Mouse (Mus musculus): ENCODE results near the gene Krt34. TPM values are rescaled to one million over a fixed set of nuclear protein-coding genes. Genes with fewer than 3 reads are reported as not detected.

Krt34 gene
- not detected in 2 replicates for polyA plus RNA-seq (2014; fragmentation: Nextera tagmentation; extraction: Ambion mirVana)

- Histone ChIP-seq H3K9ac (replicated peaks; ENCODE audit: low read length) (no peak within 1 kb of the TSS), H3K36me3 (ENCODE audit: control insufficient read depth, insufficient read depth, low read length) (no peaks in the 10 kb centered on the region), H3K4me2 (ENCODE audit: low read length) (no peak within 1 kb of the TSS), H3K4me1 (ENCODE audit: control insufficient read depth, insufficient read depth, low read length) (no peaks in the 10 kb centered on the region), H3K4me3 (replicated peaks; ENCODE audit: low read depth, low read length) (no peak within 1 kb of the TSS), H3K27me3 (ENCODE audit: control insufficient read depth, insufficient read depth, low read length) (no peaks in the 10 kb centered on the region), H3K27ac (replicated peaks; ENCODE audit: low read depth, low read length) (no peak within 1 kb of the TSS), H3K9me3 (ENCODE audit: control insufficient read depth, low read length) (no peaks in the 10 kb centered on the region)
- ATAC-seq (ENCODE audit: low FRiP score, low TSS enrichment) (no peak), DNase-seq (no peak)
- 89% methylated on average over 6 of the region's 6 CpGs for WGBS
These were observed at the start of gene Krt34 for GRCm38 (mm10) chr11:100041454-100041853. Krt34 (minus strand) TSS chr11:100041554.

DNA sequence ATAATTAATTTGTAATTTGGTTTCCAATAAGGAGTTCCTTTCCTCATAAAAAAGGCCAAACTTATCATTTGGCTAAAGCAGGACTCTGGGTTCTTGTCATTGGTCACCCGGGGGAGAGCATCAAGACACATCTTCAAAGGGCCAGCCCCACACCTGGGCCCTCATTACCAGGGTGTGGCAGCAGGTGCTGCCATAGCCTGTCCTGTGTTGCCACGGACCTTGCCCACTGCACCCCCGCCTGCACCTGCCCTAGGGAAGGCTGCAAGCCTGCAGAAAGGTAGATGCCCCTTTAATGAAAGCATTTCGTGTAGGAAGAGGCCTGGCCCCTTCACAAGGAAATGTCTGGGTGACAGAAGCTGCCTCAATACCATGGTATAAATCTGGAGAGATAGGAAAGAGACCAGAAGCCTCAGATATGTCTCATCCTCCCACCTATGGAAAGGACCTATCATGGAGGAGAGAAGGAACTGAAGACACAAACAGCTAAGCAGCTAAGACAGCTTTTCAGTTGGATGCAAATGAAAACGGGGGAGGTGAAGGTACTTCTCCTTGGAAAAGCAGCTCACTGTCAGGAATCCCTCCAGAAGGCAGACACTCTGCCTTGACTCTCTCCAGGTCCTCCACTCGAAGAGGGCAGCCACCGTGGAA, 47.1 kb upstream of the Krt34 start:
- WGBS: 68% methylated on average over 7 of the region's 7 CpGs
- Histone ChIP-seq H3K4me1 (ENCODE audit: control insufficient read depth, insufficient read depth, low read length) (no peaks in the 10 kb centered on the region), H3K9me3 (ENCODE audit: control insufficient read depth, low read length) (no peaks in the 10 kb centered on the region), H3K4me2 (ENCODE audit: low read length) (no peak overlapping the region), H3K36me3 (ENCODE audit: control insufficient read depth, insufficient read depth, low read length) (no peaks in the 10 kb centered on the region), H3K4me3 (replicated peaks; ENCODE audit: low read depth, low read length) (no peak overlapping the region), H3K9ac (replicated peaks; ENCODE audit: low read length) (no peak overlapping the region), H3K27ac (replicated peaks; ENCODE audit: low read depth, low read length) (no peak overlapping the region), H3K27me3 (ENCODE audit: control insufficient read depth, insufficient read depth, low read length) (no peaks in the 10 kb centered on the region)
- ATAC-seq (ENCODE audit: low FRiP score, low TSS enrichment) (no peak), DNase-seq (no peak)

DNA sequence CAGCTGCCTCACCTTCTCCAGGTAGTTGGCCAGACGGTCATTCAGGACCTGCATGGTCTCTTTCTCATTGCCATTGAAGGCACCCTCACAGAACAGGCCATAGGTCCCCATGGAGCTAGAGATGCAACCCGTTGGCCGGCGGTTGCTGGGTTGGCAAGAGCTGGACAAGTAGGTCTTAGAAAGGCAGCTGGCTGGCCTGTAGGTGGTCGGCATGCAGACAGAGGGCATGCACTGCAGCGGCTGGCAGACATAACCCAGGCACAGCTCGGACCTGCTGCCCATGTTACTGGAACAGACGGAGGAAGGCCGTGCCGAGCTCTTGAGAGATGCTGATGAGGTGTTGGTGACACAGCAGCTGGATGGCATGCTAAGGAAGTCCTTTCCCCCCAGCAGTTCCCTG, 46.5 kb upstream of the Krt34 start, which contains the start of gene Krt32:
TSS of gene Krt32 (minus strand) at position 366 of the 400 bp plus-strand sequence.
- Histone ChIP-seq H3K9me3 (ENCODE audit: control insufficient read depth, low read length) (no peaks in the 10 kb centered on the region), H3K4me3 (replicated peaks; ENCODE audit: low read depth, low read length) (no peak within 1 kb of the TSS), H3K9ac (replicated peaks; ENCODE audit: low read length) (no peak within 1 kb of the TSS), H3K4me2 (ENCODE audit: low read length) (no peak within 1 kb of the TSS), H3K27me3 (ENCODE audit: control insufficient read depth, insufficient read depth, low read length) (no peaks in the 10 kb centered on the region), H3K36me3 (ENCODE audit: control insufficient read depth, insufficient read depth, low read length) (no peaks in the 10 kb centered on the region), H3K4me1 (ENCODE audit: control insufficient read depth, insufficient read depth, low read length) (no peaks in the 10 kb centered on the region), H3K27ac (replicated peaks; ENCODE audit: low read depth, low read length) (no peak within 1 kb of the TSS)
- WGBS: 96% methylated on average over 10 of the region's 10 CpGs
- DNase-seq (no peak), ATAC-seq (ENCODE audit: low FRiP score, low TSS enrichment) (no peak)

DNA sequence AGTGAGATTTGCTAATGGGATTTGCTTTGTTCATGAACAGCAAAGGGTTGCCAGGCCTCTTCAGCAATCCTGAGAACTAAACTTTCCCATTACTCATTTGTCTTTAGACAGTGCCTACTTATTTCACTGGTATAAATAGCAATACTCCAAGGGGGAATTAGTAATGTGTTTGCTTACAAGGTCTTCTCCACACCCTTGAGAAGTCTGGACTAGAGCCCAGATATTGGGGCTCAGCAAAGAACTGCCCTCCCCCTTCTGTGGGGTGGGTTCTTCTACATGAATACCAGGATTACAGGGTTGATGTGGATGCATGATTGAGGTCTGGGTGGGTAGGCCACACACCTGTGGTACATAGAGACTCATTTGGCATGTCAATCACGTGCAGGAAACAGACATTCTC, 32.5 kb upstream of the Krt34 start:
- DNase-seq (no peak), ATAC-seq (ENCODE audit: low FRiP score, low TSS enrichment) (no peak)
- H3K4me1 ChIP-seq (ENCODE audit: control insufficient read depth, insufficient read depth, low read length): no peaks in the 10 kb centered on the region
- WGBS: 53% methylated on average over 1 of the region's 1 CpGs
- H3K4me3 ChIP-seq (replicated peaks; ENCODE audit: low read depth, low read length): no peak overlapping the region
- H3K27ac ChIP-seq (replicated peaks; ENCODE audit: low read depth, low read length): no peak overlapping the region
- no peaks in the 10 kb centered on the region for H3K36me3 ChIP-seq (ENCODE audit: control insufficient read depth, insufficient read depth, low read length)
- no peaks in the 10 kb centered on the region for H3K9me3 ChIP-seq (ENCODE audit: control insufficient read depth, low read length)
- no peaks in the 10 kb centered on the region for H3K27me3 ChIP-seq (ENCODE audit: control insufficient read depth, insufficient read depth, low read length)
- no peak overlapping the region for H3K4me2 ChIP-seq (ENCODE audit: low read length)
- no peak overlapping the region for H3K9ac ChIP-seq (replicated peaks; ENCODE audit: low read length)

DNA sequence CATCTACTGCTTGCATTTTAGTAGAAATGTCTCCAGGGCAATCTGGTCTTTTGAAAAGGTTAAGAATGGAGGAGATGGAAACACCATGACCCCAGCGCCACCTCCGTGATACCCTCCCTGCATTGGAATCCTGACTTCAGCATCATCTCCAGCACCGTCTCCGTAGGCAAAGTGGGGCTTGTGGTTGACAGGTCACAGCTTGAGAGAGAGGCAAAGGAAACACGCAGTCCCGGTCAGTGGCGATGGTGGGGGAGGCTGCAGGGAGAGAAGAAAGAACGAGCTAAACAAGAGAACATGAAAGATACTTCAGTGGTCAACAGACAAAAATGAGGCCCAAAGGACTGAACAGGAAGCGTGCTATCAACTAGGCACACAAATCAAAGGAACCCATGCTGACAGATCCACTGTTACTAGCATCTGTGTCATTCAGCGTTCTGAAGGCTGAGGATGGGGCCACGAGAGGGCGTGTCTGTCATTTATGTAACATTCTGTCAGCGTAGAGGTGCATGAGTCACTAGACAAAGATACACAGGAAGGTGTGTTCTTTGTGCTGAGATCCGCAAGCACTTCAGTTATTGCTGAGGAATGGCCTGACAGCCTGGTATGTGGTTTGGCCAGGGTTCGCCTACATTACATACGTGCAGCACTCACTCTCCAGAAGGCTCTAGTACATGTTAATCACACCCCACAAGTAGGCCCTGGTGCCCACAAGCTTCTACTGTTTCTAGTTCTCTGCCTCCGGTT, 26.1 kb upstream of the Krt34 start:
- H3K36me3 ChIP-seq (ENCODE audit: control insufficient read depth, insufficient read depth, low read length): no peaks in the 10 kb centered on the region
- H3K27ac ChIP-seq (replicated peaks; ENCODE audit: low read depth, low read length): no peak overlapping the region
- no peak for ATAC-seq (ENCODE audit: low FRiP score, low TSS enrichment)
- H3K9ac ChIP-seq (replicated peaks; ENCODE audit: low read length): no peak overlapping the region
- H3K4me2 ChIP-seq (ENCODE audit: low read length): no peak overlapping the region
- no peak for DNase-seq
- H3K9me3 ChIP-seq (ENCODE audit: control insufficient read depth, low read length): no peaks in the 10 kb centered on the region
- WGBS: 91% methylated on average over 17 of the region's 17 CpGs
- no peak overlapping the region for H3K4me3 ChIP-seq (replicated peaks; ENCODE audit: low read depth, low read length)
- no peaks in the 10 kb centered on the region for H3K27me3 ChIP-seq (ENCODE audit: control insufficient read depth, insufficient read depth, low read length)
- H3K4me1 ChIP-seq (ENCODE audit: control insufficient read depth, insufficient read depth, low read length): no peaks in the 10 kb centered on the region

DNA sequence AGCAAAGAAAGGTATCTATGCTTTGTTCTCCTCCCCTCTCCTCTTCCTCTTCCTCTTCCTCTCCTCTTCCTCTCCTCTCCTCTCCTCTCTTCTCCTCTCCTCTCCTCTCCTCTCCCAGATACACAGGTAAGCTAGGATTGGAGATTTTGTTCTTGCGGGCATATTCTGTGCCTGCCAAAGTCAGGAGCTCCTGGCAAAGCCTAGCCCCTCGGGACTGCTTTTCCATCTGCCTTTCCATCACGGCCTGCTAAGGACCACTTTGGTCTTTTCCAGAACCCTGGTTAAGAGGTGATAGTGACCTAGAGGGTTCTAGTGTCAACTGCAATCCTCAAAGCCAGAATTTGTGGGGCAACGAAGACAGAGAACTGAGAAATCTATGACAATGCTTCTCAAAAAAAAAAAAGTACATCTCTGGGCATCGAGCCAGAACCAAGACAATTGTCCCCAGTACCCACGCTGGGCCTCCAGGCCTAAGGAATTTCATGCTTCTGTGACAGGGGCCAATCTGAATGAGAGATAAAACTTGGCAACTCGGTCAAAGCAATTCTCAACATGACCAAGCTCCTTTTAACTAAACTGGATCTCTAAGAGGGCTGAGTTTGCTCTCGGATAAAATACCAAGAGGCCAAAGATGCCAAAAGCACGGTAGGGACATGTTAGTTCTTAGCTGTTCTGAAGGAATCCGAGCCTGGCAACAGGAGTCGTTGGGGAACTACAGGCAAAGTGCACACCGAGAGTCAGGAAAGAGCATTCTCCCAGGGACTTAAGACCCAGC, 25.1 kb upstream of the Krt34 start:
- Histone ChIP-seq H3K9me3 (ENCODE audit: control insufficient read depth, low read length) (no peaks in the 10 kb centered on the region), H3K4me1 (ENCODE audit: control insufficient read depth, insufficient read depth, low read length) (no peaks in the 10 kb centered on the region), H3K27me3 (ENCODE audit: control insufficient read depth, insufficient read depth, low read length) (no peaks in the 10 kb centered on the region), H3K27ac (replicated peaks; ENCODE audit: low read depth, low read length) (no peak overlapping the region), H3K4me2 (ENCODE audit: low read length) (no peak overlapping the region), H3K4me3 (replicated peaks; ENCODE audit: low read depth, low read length) (no peak overlapping the region), H3K36me3 (ENCODE audit: control insufficient read depth, insufficient read depth, low read length) (no peaks in the 10 kb centered on the region), H3K9ac (replicated peaks; ENCODE audit: low read length) (no peak overlapping the region)
- WGBS: 45% methylated on average over 12 of the region's 12 CpGs
- ATAC-seq (ENCODE audit: low FRiP score, low TSS enrichment): no peak
- DNase-seq: peak; percentile 27

- Histone ChIP-seq H3K4me2 (ENCODE audit: low read length) (no peak overlapping the region), H3K36me3 (ENCODE audit: control insufficient read depth, insufficient read depth, low read length) (no peaks in the 10 kb centered on the region), H3K4me1 (ENCODE audit: control insufficient read depth, insufficient read depth, low read length) (no peaks in the 10 kb centered on the region), H3K9me3 (ENCODE audit: control insufficient read depth, low read length) (no peaks in the 10 kb centered on the region), H3K9ac (replicated peaks; ENCODE audit: low read length) (no peak overlapping the region), H3K27ac (replicated peaks; ENCODE audit: low read depth, low read length) (no peak overlapping the region), H3K27me3 (ENCODE audit: control insufficient read depth, insufficient read depth, low read length) (no peaks in the 10 kb centered on the region), H3K4me3 (replicated peaks; ENCODE audit: low read depth, low read length) (no peak overlapping the region)
- peak; percentile 10 for DNase-seq
- ATAC-seq (ENCODE audit: low FRiP score, low TSS enrichment): no peak
- 75% methylated on average over 8 of the region's 8 CpGs for WGBS
These were observed 17.5 kb upstream of the Krt34 start for GRCm38 (mm10) chr11:100058875-100059274.

DNA sequence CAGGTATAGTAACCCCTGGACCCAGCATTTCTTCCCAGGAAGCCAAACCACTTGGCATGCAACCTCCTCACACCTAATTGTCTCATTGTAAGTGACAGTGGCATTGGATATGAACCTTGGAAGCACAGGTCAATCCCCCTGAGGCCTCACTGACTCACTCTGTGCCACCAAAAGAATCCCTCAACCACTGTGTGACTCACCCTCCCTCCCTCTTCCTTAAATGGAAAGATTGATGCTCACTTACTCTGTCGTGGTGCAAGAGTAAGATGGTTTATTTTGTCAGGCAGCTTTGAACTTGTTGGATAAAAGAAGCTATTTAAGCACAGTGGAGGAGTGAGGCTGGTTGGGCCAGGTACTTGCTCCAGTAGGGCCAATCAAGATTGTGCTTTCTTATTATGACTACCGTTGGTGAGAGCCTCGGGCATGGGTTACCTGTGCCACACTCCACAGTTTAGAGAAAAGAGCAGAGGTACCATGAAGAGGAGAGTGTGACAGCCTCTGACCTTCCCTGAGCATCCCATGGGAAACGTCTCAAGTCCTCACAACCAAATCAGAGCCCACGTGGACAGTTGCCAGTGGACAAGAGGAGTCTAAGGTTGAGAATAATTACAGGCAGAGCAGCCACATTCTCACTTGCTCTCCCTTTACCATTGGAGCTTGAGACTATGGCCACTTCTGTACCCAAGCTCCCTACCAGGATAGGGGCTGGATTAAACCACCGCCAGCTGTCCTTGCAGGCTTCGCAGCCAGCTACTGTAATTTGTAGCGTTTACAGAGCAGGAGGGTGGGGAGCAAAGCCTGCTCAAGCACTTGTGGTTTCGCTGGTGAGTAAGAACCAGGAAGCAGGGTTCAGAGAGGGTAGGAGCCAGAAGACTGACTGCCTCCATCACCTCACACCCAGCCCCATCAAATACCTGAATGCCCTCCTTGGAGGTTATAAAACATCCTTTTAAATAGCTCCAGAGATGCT, 14.6 kb upstream of the Krt34 start:
- H3K27ac ChIP-seq (replicated peaks; ENCODE audit: low read depth, low read length): no peak overlapping the region
- no peaks in the 10 kb centered on the region for H3K27me3 ChIP-seq (ENCODE audit: control insufficient read depth, insufficient read depth, low read length)
- H3K9ac ChIP-seq (replicated peaks; ENCODE audit: low read length): no peak overlapping the region
- no peaks in the 10 kb centered on the region for H3K36me3 ChIP-seq (ENCODE audit: control insufficient read depth, insufficient read depth, low read length)
- ATAC-seq (ENCODE audit: low FRiP score, low TSS enrichment): no peak
- no peaks in the 10 kb centered on the region for H3K9me3 ChIP-seq (ENCODE audit: control insufficient read depth, low read length)
- no peak for DNase-seq
- no peaks in the 10 kb centered on the region for H3K4me1 ChIP-seq (ENCODE audit: control insufficient read depth, insufficient read depth, low read length)
- H3K4me3 ChIP-seq (replicated peaks; ENCODE audit: low read depth, low read length): no peak overlapping the region
- 83% methylated on average over 9 of the region's 9 CpGs for WGBS
- H3K4me2 ChIP-seq (ENCODE audit: low read length): no peak overlapping the region

All from midbrain, embryonic 14.5 days (tissue).